Mouse (Mus musculus): Measurements from ENCODE around the gene Il4.
"Not testable (repeated sequence)": the region's sequence is repeated elsewhere in the genome, so short reads cannot be mapped to it uniquely, and the experiment has no call there.

Gene Il4

GRCm38 (mm10) chr11:53559980-53560379 lies 58.5 kb downstream of the Il4 start:
- not testable (repeated sequence) for DNase-seq

- not testable (repeated sequence) for DNase-seq
Observed at GRCm38 (mm10) chr11:53557992-53558391, 60.5 kb downstream of the Il4 start.

DNA sequence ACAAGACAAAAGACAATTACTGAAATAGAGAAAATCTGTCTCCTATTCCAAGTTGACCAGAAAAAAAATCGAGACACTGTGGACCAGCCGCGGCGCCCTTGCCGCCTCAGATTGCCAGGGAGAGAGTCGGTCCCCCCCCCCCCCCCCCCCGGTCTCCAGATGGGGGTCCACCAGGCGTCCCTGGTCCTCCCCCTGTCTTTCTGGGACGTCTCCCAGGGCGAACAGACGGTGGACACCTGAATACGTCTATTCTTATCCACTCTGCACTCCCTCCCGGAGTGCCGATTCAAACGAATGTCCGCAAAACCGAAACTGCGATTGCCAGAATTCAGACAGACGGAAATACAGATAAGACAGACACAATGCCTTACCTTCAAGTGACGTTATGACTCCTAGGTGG lies 61.9 kb downstream of the Il4 start:
- not testable (repeated sequence) for DNase-seq
